Mouse (Mus musculus): ENCODE data around the gene Pdxk. TPM values are rescaled to one million over a fixed set of nuclear protein-coding genes. Genes with fewer than 3 reads are reported as not detected.
"Not testable (repeated sequence)": the region's sequence is repeated elsewhere in the genome, so short reads cannot be mapped to it uniquely, and the experiment has no call there.

Pdxk gene
- total RNA-seq, 2 experiments from 2014 or later: 99.5 to 106 TPM

GRCm38 (mm10) chr10:78420929-78421328, 43.8 kb downstream of the Pdxk start:
- no peak for DNase-seq (ENCODE audit: low spot score in 2 of 2)

DNA sequence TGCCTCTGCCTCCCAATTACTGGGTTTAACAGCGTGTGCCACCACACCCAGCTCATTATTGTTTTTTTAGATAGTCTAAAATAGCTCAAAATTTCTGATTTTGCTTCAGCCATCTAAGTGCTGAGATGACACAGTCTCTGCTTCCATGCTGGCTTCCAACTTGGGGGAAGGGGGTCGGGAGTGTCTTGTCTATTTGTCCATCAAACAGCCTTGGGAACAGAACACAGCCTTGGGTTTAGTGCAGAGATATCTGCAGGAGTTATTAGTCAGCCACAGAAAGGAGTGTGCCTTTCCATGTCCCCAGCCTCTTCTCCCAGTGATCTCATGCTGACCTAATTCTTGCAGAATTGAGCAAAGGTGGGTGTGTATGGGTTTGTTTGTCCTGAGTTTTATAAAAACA, 46.0 kb downstream of the Pdxk start:
- DNase-seq (ENCODE audit: low spot score in 2 of 2): no peak

DNA sequence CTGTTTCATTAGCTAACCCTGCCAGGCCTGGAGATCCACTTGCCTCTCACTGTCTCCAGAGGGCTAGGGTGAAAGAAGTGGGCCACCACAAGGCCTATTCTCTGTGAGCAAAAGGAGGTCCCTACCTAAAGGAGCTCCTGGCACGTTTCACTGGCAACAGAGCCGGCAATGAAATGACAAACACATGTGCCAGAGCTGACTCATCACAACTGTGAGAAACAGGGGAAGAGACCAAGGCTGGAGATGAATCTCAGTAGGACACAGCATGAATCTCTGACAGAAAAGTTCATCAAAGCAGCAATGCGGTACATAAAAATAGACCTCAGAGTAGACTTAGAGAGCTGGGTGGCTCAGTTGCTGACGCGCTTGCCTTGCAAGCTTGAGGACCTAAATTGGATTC, 46.9 kb downstream of the Pdxk start:
- DNase-seq (ENCODE audit: low spot score in 2 of 2): no peak

DNA sequence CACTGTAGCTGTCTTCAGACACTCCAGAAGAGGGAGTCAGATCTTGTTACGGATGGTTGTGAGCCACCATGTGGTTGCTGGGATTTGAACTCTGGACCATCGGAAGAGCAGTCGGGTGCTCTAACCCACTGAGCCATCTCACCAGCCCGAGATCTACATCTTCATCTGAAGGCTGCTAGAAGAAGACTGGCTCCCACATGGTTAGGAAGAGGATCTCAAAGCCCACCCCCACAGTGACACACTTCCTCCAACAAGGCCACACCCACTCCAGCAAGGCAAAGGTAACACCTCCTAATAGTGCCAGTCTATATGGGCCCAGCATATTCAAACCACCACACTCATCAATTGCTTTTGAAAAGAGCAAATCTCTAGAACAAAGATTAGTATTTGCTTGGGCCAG, 49.8 kb downstream of the Pdxk start:
- not testable (repeated sequence) for DNase-seq (ENCODE audit: low spot score in 2 of 2)

DNA sequence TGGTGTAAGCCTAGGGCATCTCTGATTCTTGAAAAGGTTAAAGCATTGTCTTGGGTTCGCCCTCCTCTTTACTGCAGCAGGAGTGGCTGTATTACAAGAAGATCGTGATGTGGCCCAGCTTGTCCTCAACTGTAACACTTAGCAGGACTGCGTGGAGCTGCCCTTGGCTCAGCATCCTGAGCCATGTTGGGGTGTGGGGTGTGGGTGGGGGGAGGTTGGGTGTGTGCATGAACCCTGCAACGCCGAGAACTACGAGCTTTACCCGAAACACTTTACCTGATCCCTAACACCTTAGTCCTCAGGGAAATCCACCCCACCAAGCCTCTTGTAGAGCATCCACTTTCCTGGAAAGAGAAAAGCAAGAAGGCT, 51.6 kb downstream of the Pdxk start:
- DNase-seq (ENCODE audit: low spot score in 2 of 2): no peak

GRCm38 (mm10) chr10:78412319-78413151, 52.2 kb downstream of the Pdxk start, which contains the start of gene Rrp1:
TSS of gene Rrp1 (minus strand) at chr10:78413043.
- peak; percentile 95 to 98 for DNase-seq (ENCODE audit: low spot score in 2 of 2)

GRCm38 (mm10) chr10:78411851-78412250, 52.9 kb downstream of the Pdxk start:
- peak in 1 of 2 experiments; percentile 24 for DNase-seq (ENCODE audit: low spot score in 2 of 2)

GRCm38 (mm10) chr10:78409035-78409788, 55.6 kb downstream of the Pdxk start:
- DNase-seq (ENCODE audit: low spot score in 2 of 2): no peak

- no peak for DNase-seq (ENCODE audit: low spot score in 2 of 2)
These were observed 57.6 kb downstream of the Pdxk start for GRCm38 (mm10) chr10:78407132-78407531.

- DNase-seq (ENCODE audit: low spot score in 2 of 2): no peak
These were observed 58.6 kb downstream of the Pdxk start for GRCm38 (mm10) chr10:78406152-78406551.

DNA sequence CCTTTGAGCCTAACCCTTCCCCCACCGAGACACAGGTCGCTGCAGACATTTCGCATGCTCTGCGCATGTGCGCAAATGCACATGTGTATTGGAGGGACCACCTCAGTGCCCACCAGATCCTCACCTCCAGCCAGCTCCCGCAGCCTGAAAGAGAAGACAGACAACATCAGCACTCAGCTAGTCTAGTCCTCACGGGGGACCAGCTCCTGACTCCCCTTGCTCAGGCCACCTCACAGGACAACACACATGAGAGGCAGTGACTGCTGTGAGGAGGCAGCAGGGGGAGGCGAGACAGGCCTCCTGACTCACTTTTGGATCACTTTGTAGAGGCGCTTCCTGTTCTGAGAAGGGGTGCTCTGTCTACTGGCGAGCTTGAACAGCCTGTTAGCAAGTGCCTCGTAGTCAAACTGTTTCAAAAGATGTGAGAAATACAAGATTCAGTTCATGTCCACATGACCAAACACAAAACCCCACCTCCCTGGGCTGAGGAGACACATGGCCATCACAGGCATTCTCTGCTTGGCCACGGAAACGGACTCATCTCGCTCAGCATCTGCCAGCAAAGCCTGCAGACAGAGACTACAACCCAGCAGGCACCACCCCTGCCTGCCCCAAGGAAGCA, 62.4 kb downstream of the Pdxk start:
- no peak for DNase-seq (ENCODE audit: low spot score in 2 of 2)

DNA sequence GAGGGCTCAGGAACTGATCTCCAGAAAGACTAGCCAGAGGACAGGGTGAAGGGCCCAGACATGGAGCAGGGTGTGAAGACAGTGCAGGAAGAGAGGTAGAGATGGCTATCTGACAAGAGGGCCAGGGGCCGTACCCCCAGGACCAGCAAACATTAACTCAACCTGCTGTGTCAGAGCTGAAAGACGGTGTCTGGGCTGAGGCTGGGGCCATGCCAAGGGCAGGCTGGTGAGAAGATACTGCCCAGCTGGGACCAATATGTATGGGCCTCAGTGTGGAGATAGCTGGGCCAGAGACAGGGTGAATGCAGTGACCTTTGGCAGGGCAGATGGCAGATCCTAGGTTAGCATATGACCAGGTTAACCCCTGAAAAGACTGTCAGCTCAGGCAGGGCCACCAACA, 63.6 kb downstream of the Pdxk start:
- no peak for DNase-seq (ENCODE audit: low spot score in 2 of 2)

GRCm38 (mm10) chr10:78399090-78399657, 65.6 kb downstream of the Pdxk start:
- DNase-seq (ENCODE audit: low spot score in 2 of 2): peak in 1 of 2 experiments; percentile 45

DNA sequence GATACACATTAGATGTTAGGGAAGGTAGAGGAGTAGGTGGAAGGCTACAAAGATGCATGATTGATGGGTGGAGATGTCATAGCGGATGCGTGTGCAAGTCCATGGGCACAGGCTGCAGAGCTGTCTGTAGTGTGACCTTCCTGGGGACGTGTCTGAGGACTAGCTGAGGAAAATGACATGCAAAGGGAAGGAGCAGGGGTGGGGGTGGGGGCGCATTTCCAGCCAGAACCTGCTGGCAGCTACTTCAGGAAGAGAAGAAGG, 68.2 kb downstream of the Pdxk start:
- no peak for DNase-seq (ENCODE audit: low spot score in 2 of 2)

DNA sequence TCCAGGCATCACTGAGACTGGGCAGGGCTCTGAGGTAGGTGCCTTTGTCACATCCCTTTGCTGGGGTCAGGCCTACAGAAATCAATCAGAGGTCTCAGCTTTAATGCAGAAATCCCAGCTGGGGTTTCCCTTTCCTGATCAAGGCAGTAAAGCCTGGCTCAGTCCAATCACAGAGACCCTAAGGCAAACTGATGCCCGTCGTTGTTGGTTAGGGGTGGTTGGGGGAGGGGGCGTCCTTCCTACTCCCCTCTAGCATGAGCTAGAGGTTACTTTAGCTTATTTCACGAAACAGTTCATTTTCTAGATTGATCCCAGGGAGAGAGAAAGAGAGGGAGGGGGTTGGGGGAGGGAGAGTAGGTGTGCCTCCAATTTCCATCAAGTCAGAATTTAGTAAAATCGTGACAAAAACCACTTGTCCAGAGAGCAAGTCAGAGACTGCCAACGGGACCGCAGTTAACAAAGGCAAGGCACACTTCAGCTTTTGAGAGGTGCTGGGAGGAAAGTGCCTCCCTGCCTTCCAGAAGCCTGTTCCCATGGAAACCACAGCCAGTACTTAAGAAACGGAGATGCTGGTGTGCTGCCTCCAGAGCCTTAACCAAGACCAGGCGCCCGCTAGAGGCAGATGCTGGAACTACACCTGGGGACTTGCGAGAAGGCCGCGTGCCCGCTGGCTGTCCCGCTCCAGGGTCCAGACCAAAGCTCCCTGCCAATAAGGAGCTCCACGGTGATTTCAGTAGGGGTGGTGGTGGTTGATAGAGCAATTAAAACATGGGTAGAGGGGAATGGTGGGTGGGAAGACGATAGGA, 68.8 kb downstream of the Pdxk start:
- DNase-seq (ENCODE audit: low spot score in 2 of 2): peak; percentile 91 to 97

GRCm38 (mm10) chr10:78395377-78395776, 69.4 kb downstream of the Pdxk start:
- DNase-seq (ENCODE audit: low spot score in 2 of 2): no peak

GRCm38 (mm10) chr10:78392072-78392471, 72.7 kb downstream of the Pdxk start:
- peak; percentile 65 to 90 for DNase-seq (ENCODE audit: low spot score in 2 of 2)

DNA sequence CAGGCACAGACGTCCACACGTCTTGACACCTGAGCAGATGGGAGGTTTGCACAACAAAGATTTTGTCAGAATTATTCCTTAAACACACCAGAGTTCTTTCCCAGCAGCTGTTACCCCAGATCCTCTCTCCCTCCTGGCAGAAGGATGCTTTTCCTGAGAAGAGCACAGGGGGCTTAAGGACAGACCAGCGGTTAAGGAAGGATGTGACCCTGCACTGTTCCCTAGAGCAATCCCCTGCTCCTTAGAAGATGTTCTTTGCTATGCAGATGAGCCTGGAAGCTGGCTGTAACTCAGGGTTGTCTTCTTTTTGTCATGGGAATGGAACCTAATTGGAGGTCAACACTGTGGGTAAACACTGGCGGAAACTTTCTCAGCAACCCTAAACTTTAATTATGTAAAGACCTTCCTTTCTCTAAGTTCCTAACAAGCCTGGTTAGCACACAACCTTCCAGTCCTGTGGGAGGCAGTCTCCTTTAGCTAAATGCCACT, 73.7 kb downstream of the Pdxk start:
- DNase-seq (ENCODE audit: low spot score in 2 of 2): no peak

DNA sequence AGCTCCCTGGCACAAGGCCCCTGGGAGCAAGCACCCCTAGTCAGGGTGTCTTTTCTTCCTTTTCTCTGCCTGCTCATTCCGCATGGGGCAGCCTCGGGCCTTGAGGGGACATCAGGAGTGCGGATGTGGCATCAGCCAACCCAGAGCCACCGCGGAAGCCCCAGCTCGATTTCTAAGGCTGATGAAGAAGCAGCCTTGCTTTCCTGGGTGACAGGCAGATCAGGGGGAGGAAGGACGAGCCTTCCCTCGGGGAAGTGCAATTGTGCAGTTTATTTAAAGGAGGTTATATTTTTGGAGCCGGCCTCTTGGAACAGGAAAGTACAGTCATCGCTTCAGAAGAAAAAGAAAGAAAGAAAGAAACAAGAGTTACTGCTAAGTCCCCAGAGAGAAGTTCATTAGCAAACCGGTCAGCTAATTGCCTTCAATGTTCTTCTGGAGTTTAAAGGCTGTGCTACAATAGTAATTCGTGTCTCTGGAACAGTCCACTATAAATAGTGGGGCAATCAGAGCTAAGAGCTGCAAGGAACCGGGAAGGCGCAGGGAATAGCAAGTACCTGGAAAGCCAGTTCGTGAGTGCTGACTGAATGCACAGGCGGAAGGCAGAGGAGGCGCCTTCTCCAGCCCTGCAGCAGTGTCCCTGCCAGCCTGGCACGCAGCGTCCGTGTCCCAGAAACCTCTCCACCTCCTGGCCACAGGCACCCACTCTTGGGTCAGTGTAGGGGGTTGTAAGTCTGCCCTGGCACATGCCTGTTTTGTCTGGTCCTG, 76.4 kb downstream of the Pdxk start:
- peak in 1 of 2 experiments; percentile 54 for DNase-seq (ENCODE audit: low spot score in 2 of 2)

Data from layer of hippocampus, adult 18-20 months (tissue).